Mouse (Mus musculus) right cerebral cortex, postnatal 25 days (tissue): ENCODE measurements at regions not wholly inside any gene's neighbourhood (a gene's known extent, or its start where the extent isn't known, plus 50 kb on each side); places are given as distances from the start of the nearest gene placed in this dataset.
"Not testable (repeated sequence)": the region's sequence is repeated elsewhere in the genome, so short reads cannot be mapped to it uniquely, and the experiment has no call there.

Experiments used
- DNase-seq: peaks from one replicate; pipeline ENCODE4 v3.0.0; 2022

DNA sequence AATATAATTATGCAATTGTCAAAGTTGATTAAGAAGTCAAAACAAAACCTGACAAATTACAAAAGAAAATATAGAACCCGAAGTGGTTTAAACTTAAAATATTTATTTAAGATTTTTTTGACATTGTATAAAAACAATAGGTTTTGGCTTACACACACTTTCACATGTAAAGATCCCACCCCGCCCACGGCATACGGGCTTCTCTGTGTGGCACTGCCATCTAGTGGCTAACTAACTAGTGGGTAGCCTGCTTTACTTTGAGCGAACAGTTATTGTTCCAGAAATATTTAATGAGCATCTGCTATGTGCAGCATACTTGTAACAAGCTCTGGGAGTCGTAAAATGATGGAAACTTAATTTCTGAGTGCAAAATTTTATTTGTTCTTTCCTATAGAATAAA is 716.3 kb upstream of the Intu start:
- peak; percentile 51 for DNase-seq

GRCm38 (mm10) chr3:39830488-39831056 is 700.5 kb upstream of the Intu start:
- DNase-seq = no peak

DNA sequence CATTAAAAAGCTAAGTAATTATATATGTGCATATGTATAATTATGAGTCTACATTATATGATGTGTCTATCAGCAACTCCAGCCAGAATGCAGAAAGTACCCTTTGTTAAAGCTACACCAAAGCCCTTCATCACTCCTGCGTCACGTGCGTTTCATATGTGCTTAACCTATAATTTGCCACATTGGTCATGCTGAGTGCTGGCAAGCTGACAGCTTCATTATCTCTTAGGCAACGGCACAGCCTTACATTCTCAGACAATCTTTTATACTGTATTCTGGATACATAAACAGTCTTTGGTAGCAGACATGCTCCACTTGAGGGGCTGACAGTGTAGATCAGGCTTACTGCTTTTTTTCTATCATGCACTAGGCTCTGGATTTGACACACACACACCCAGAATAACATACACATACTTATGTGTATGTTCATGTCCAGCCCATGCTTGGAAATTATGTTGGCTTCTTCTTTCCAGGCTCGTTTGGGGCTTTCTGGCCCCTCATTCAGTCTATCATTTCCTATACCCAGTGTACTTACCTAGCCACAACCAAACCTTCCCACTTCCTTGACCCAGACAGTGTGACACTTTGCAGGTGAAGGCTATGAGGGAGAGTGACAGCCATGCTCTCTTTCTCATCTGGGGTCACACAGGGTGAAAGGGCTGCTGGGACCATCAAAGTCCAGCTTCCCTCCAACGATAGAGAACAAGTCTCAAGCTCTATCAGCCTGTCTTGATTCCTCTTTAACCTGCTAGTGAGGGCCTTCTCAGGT is 692.5 kb upstream of the Intu start:
- no peak for DNase-seq

- peak; percentile 14 for DNase-seq
These were observed 690.1 kb upstream of the Intu start for GRCm38 (mm10) chr3:39840946-39841345.

DNA sequence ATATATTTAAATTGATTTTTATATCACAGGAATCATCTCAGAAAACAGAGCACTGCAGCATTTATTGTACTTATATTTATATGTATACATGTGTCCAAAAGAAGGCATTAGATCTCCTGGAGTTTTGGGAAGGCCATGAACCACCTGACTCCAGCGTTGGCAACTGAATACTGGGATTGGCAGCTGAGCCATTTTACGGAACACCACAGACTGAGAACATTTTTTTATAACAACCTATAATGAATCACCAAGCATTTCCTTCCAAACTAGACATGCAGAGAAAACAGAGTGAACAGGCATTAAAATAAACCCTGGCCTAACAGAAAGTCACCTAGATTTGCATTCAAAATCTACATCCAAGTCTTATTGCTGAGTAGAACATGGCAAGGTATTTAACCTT is 686.0 kb upstream of the Intu start:
- no peak for DNase-seq

- no peak for DNase-seq
These were observed 682.3 kb upstream of the Intu start for GRCm38 (mm10) chr3:39848829-39849228.

DNA sequence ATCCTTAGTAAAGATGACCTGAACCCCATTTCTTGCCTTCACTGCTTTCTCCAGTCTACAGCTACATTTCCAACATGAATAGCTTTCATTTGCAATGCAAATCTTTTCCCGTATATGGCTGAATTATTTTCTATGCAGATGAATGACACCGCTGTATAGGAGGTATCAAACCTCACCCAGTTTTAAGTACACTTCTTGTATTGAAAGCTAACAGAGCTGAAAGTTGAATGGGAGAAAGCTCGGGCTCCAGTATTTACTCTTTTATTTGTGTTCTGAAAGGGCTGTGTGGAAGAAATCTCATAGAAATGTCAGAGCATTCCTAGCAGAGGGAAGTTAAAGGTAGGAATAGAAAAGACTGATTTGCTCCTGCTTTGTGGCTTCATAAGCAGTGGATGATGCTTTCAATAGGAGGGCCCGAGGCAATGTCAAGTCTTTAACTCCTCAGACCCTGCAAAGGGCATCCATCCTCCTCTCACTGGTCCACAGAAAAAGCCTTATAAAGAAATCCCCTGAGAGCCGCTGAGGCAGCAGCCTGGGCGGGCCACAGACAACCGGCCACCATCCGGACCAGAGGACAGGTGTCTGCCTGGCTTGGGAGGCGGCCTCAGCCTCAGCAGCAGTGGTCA is 673.8 kb upstream of the Intu start:
- DNase-seq = no peak

DNA sequence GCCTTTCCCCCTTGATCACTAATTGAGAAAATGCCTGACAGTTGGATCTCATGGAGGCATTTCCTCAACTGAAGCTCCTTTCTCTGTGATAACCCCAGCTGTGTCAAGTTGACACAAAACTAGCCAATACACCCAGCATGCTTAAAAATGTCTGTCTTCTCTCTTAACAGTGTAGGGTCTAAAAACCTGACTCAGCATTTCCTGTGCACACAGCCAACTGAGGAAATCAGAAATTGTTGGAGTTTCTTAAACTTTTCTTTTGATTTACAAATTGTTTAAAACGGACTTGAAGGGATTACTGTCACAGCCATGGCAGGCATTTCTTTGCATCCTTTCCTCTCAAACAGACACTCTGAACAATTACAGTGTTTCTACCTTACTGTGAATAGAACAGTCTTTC is 655.0 kb upstream of the Intu start:
- not testable (repeated sequence) for DNase-seq

- no peak for DNase-seq
These were observed 646.7 kb upstream of the Intu start for GRCm38 (mm10) chr3:39884370-39884769.

DNA sequence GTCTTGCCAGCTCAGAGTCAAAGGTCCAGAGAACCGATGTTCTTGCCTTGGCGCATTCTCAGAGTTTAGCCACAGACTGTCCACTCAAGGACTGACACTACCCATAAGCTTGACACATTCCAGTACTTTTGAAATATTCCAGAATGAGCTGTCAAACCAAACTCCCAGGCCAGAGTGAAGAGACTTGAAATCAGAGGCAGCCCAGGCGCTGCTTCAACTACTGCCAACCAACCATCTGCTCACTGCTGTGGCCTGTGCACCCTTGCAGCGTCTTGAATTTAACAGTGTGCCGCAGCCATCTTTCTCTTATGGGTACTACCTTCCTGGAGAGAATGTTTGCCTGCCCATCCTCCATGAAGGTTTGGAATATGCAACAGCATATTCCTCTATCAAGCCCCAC is 642.7 kb upstream of the Intu start:
- no peak for DNase-seq

GRCm38 (mm10) chr3:39889222-39889621 is 641.9 kb upstream of the Intu start:
- DNase-seq = no peak

GRCm38 (mm10) chr3:39898961-39899360 is 632.1 kb upstream of the Intu start:
- DNase-seq = no peak

- DNase-seq = no peak
These were observed 630.9 kb upstream of the Intu start for GRCm38 (mm10) chr3:39900207-39900606.

DNA sequence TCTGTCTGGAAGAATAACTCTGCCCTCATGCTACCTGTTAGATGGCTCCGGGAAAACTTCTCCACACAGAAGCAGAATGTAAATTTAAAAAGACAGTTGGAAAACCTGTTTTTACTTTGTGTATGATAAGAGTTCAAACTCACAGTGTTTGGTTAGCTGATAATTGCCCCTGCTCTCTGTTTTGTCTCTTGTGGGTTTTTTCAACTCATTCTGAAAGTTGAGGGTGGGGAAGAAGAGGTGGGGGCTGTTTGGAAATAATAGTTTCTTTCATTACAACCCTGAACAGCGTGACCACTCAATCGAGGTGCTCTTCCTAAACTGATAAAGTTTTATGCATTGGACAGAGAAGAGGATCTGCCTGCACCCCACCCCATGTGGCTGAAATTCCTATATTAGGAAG is 626.7 kb upstream of the Intu start:
- no peak for DNase-seq

DNA sequence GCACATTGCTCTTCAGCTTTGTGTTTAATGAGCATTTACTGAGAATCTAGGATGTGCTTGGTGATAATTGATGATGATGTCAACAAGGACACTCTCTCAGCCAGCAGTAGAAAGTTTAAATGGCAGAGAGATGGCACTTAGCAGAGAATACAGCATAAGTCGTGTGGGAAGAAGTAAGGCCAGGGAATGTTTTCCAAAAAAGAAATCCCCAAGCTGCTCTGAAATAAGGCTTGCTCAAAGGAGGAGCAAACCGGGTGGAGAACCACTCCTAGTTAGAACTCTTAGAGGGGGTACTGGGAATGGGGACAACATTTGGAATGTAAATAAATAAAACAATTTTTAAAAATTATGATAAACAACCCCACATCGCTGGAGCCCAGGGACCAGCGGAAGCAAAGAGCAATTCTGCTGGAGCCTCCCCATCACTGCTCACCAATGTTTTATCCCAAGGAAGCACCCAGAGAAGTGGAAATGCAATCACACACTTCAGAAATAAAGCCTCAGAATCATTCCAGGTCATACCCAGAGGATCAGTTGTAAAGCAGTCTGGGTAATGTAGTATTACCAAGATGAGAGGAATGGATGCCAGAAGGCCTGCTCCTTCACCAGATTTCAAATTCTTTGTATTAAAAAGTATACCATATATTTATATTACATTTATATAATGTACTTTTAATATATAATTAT is 622.3 kb upstream of the Intu start:
- DNase-seq = peak; percentile 16

DNA sequence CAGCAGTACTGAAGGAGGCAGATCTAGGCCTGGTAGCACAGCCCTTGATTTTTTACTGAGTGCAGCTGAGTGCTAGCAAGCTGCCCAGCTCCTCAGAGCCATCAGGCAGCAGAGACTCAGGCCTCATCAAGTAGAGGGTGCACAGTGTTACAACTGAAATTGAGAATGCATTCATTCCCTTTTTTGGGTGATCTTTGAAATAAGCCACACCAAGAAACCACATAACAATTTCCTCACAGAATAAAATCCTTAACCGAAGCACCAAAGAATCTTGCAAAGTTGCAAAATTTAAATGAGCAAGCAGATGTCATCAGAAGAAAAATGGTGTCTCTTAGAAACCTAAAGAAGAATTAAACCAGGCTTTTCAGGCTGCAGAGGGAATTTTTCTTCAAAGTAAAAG is 621.4 kb upstream of the Intu start:
- no peak for DNase-seq

- DNase-seq = no peak
These were observed 612.5 kb upstream of the Intu start for GRCm38 (mm10) chr3:39918601-39919000.

DNA sequence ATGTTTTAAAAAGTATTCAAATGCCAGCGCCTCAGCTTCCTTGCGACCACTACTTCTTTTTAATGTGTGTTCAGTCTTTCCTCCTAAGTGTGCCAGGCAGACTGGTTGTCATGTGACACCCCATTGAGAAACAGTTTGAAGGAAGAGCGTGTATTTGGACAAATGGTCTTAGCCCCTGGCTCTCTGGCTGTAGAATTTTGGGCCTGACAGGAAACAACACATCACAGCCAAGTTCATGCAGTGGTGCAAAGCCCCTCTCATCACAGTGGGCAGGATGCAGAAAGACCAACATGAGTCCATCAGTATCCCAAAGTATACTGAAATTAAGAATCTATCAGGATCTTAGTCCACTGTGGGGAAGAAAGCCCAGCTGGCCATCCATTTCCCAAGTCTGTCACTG is 605.6 kb upstream of the Intu start:
- no peak for DNase-seq

GRCm38 (mm10) chr3:39928421-39928820 is 602.7 kb upstream of the Intu start:
- DNase-seq = no peak

GRCm38 (mm10) chr3:39933372-39933771 is 597.7 kb upstream of the Intu start:
- no peak for DNase-seq

DNA sequence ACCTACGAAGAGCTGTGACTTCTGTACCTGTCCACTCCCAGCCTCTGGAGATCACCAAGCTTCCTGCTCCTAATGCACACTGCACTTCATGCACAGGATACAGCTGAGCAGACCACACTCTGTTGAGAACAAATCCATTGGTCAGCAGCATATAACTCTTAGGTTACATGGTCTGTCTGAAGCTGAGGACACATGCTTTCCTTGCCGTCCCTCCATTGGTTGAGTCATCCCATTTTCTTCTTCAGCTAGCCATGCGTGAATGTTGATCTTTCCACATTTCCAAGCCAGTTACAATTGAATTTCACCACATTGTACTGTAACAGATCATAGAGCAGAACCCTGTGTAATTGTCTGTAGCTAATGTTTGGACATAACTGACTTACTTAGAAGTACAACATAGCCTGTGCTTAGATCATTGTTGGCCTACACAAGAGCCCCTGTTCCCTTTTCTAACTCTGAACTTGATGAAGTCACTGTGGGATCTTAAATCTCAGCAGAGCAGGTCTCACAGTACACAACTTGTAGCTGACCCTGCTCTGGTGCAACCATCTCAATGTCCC is 593.3 kb upstream of the Intu start:
- no peak for DNase-seq

DNA sequence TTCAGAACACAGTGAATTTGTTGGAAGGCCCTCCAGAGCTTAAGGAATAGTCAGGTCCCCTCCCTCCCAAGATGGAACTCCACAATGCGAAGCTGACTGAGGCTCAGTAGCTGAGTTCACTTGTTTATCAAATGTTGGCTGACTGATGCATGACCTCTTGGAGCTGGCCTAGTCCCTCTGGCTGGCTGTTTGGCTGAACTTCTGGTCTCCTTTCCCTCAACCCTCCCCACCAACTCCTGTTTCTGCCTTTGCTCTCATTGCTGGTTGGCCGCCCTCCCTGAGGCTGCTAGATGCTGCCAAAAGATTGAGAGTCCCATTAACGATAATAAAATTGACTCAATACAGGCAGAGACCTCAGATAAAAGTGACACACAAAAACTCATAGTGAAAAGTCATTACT is 586.5 kb upstream of the Intu start:
- no peak for DNase-seq

- DNase-seq = no peak
These were observed 579.0 kb upstream of the Intu start for GRCm38 (mm10) chr3:39952103-39952502.

DNA sequence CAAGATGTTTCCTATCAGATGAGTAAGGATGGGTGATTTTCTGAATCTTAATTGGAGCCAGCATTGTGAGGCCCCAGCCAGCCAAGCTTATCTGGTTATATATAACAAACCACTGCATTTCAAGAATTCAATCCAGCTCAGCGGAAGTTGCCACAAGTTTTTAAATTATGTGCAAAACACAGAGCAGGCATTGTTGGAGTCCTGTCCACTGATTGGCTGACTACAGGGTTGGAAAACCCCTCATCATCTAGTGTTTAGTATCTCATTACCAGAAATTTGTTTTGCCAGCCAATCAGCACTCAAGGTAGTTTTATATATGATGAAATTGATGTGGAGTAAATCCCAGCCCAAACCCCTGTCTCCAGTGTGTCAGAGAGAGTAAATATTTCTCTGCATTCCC is 578.5 kb upstream of the Intu start:
- no peak for DNase-seq
